Mouse (Mus musculus) erythroblast, embryonic 14.5 days (primary cell): ENCODE results near the gene Rhobtb1.

Experiments
- GATA1 ChIP-seq: IDR thresholded peaks from 2 replicates; pipeline ENCODE4 v1.6.1; 2012; ENCODE audit warnings: low read length, inconsistent platforms, mixed read lengths
- TAL1 ChIP-seq: IDR thresholded peaks from 3 replicates; pipeline ENCODE4 v1.6.1; 2012; ENCODE audit warnings: low read length, inconsistent platforms, mixed read lengths

GRCm38 (mm10) chr10:69324816-69325215 is 173.6 kb downstream of the Rhobtb1 start:
- TF ChIP-seq GATA1 (no peak), TAL1 (no peak)
